Mouse (Mus musculus): ENCODE data around the gene Msh3. TPM values are rescaled to one million over a fixed set of nuclear protein-coding genes. Genes with fewer than 3 reads are reported as not detected.
A peak's percentile ranks its signal among the peaks of the same experiment; 100 is the strongest.

Msh3 gene
- polyA plus RNA-seq, 1 experiment, result 8.0 TPM

DNA sequence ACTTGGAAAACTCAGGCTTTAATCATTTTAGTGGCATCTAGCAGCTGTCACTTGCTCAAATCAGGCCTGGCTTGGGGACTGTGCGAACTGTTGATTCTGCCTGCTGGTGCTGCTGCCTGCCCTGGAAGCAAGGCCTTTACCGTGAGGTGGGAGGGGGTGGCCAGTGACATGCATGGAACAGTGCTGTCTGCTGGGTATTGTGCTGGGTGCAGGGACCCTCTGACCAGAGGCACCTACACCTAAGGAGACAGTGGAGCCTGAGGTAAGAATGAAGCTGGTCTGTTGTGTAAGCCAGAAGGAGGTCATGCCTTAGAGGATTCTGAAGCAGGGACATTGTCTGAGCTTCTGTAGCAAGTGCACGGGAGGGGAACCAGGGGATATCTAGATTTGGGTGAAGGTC, 16.0 kb upstream of the Msh3 start:
- Histone ChIP-seq H3K4me1 (ENCODE audit: control insufficient read depth, insufficient read depth, low read length) (no peaks in the 10 kb centered on the region; the same call in 1 of the 2 replicates), H3K36me3 (ENCODE audit: control insufficient read depth, insufficient read depth, low read length) (no peaks in the 10 kb centered on the region), H3K4me3 (ENCODE audit: control insufficient read depth, low read depth, low read length) (no peak overlapping the region), H3K27me3 (ENCODE audit: control insufficient read depth, insufficient read depth, low read length) (no peaks in the 10 kb centered on the region), H3K27ac (ENCODE audit: control insufficient read depth, insufficient read depth, low read depth, low read length) (no peak overlapping the region)
- no peak for TF ChIP-seq CTCF (IDR thresholded peaks at IDR 0.05; ENCODE audit: control insufficient read depth, insufficient read depth, insufficient replicate concordance, low read depth, low read length)
- no peak for TF ChIP-seq POLR2A (IDR thresholded peaks at IDR 0.05; ENCODE audit: control insufficient read depth, low read depth, low read length)

DNA sequence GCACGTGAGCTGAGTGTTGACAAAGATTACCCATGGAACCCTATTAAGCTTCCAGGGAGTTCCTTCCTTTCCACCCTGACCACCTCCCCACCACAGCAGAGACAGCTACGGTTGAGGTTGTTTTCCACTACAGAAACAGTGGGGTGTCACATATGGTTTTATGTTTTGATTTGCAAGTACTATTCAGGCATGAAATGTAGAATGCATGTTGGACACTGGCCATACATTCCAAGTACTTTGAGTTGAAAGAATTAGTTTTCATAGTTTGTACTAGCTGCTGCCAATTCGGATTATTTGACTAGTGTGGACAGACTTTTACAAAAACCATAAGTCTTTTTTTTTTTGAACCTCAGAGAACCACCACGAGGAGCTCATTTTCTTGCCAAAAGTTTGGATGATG, 10.5 kb upstream of the Msh3 start:
- TF ChIP-seq CTCF (IDR thresholded peaks at IDR 0.05; ENCODE audit: control insufficient read depth, insufficient read depth, insufficient replicate concordance, low read depth, low read length) (no peak), POLR2A (IDR thresholded peaks at IDR 0.05; ENCODE audit: control insufficient read depth, low read depth, low read length) (no peak)
- H3K27ac ChIP-seq (ENCODE audit: control insufficient read depth, insufficient read depth, low read depth, low read length), result no peak overlapping the region

DNA sequence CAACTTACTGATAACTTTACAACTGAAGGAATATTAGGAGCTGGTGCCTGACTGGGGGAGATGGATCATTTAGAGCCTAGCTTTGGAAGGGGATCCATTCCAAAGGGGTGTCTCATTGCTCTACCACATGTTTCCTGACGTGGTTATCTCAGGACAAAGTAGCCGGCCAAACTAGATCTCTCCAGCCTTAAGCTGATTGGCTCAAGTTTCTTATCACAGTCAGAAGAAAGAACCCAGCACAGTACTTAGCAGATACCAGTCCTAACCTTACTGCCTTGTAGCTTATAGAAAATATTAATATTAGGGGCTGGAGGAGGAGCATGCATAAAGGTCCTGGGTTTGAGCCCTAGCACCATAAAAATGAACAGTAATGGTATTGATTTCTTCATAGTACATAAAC, 6.8 kb upstream of the Msh3 start:
- H3K36me3 ChIP-seq (ENCODE audit: control insufficient read depth, insufficient read depth, low read length), result no peaks in the 10 kb centered on the region
- TF ChIP-seq CTCF (IDR thresholded peaks at IDR 0.05; ENCODE audit: control insufficient read depth, insufficient read depth, insufficient replicate concordance, low read depth, low read length) (no peak), POLR2A (IDR thresholded peaks at IDR 0.05; ENCODE audit: control insufficient read depth, low read depth, low read length) (no peak)
- no peak overlapping the region for H3K27ac ChIP-seq (ENCODE audit: control insufficient read depth, insufficient read depth, low read depth, low read length)

More for the DNA sequence above, 10.5 kb upstream of the Msh3 start:
- H3K4me1 ChIP-seq (ENCODE audit: control insufficient read depth, insufficient read depth, low read length), result no peaks in the 10 kb centered on the region; the same call in 1 of the 2 replicates
- no peaks in the 10 kb centered on the region for H3K36me3 ChIP-seq (ENCODE audit: control insufficient read depth, insufficient read depth, low read length)
- no peaks in the 10 kb centered on the region for H3K27me3 ChIP-seq (ENCODE audit: control insufficient read depth, insufficient read depth, low read length)
- H3K4me3 ChIP-seq (ENCODE audit: control insufficient read depth, low read depth, low read length), result no peak overlapping the region

DNA sequence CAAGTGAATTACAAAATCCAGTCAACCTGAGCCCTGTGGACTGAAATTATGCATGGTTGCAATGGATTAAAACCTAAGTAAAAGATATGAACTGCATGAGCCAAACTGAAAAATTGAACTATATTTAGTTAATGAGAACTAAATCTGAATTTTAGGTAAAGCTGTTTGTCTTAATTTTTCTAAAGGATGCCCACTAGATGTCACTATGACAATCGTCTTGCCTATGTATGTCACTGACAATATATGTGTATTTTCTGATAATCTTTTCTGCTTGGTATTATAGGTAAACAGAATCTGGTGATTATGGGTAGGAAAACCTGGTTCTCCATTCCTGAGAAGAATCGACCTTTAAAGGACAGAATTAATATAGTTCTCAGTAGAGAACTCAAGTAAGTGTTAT, 2.8 kb upstream of the Msh3 start:
- Histone ChIP-seq H3K27ac (ENCODE audit: control insufficient read depth, insufficient read depth, low read depth, low read length) (no peak overlapping the region), H3K4me1 (ENCODE audit: control insufficient read depth, insufficient read depth, low read length) (peaks cover 4% of the 10 kb centered on the region), H3K27me3 (ENCODE audit: control insufficient read depth, insufficient read depth, low read length) (no peaks in the 10 kb centered on the region), H3K4me3 (ENCODE audit: control insufficient read depth, low read depth, low read length) (no peak overlapping the region), H3K36me3 (ENCODE audit: control insufficient read depth, insufficient read depth, low read length) (no peaks in the 10 kb centered on the region)
- no peak for TF ChIP-seq POLR2A (IDR thresholded peaks at IDR 0.05; ENCODE audit: control insufficient read depth, low read depth, low read length)
- TF ChIP-seq CTCF (IDR thresholded peaks at IDR 0.05; ENCODE audit: control insufficient read depth, insufficient read depth, insufficient replicate concordance, low read depth, low read length), result no peak

More for the DNA sequence above, 6.8 kb upstream of the Msh3 start:
- H3K27me3 ChIP-seq (ENCODE audit: control insufficient read depth, insufficient read depth, low read length), result no peaks in the 10 kb centered on the region
- no peaks in the 10 kb centered on the region for H3K4me1 ChIP-seq (ENCODE audit: control insufficient read depth, insufficient read depth, low read length)
- no peak overlapping the region for H3K4me3 ChIP-seq (ENCODE audit: control insufficient read depth, low read depth, low read length)

DNA sequence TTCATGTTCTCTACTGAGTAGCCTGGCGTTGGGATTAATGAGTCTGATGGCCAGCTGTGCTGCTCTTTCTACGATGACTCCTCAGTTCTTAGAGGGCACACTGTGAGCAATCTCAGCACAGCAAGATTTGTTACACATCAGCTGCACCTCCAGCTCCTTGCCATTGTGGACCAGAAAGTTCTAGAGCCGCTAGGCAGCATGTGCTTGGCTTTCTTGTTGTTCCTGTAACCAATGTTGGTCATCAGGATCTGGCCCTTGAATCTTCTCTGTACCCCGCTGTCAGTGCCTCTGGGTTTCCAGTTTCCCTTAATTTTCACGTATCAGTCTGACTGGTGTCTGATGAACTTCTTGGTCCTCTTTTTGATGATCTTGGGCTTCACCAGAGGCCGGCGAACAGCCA, 1.6 kb upstream of the Msh3 start:
- peaks cover 4% of the 10 kb centered on the region for H3K4me1 ChIP-seq (ENCODE audit: control insufficient read depth, insufficient read depth, low read length)
- no peak overlapping the region for H3K4me3 ChIP-seq (ENCODE audit: control insufficient read depth, low read depth, low read length)
- TF ChIP-seq CTCF (IDR thresholded peaks at IDR 0.05; ENCODE audit: control insufficient read depth, insufficient read depth, insufficient replicate concordance, low read depth, low read length), result no peak
- TF ChIP-seq POLR2A (IDR thresholded peaks at IDR 0.05; ENCODE audit: control insufficient read depth, low read depth, low read length), result no peak
- no peaks in the 10 kb centered on the region for H3K27me3 ChIP-seq (ENCODE audit: control insufficient read depth, insufficient read depth, low read length)
- H3K27ac ChIP-seq (ENCODE audit: control insufficient read depth, insufficient read depth, low read depth, low read length), result no peak overlapping the region
- H3K36me3 ChIP-seq (ENCODE audit: control insufficient read depth, insufficient read depth, low read length), result no peaks in the 10 kb centered on the region

DNA sequence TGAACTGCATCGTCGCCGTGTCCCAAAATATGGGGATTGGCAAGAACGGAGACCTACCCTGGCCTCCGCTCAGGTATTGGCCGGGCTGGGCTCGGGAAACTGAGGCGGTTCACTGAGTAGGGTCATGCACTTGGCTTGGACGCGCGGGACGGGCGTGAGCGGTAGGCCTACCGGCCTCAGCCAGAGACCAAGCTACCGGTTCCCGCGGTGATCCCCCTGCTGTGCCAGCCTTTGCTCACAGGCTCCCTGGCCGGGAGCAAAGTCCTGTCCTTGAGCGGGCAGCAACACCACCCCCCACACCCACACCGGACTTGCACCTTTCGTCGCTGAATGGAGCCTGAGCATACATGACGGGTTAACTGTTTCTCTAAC, 455 bp upstream of the Msh3 start:
- H3K36me3 ChIP-seq (ENCODE audit: control insufficient read depth, insufficient read depth, low read length), result no peaks in the 10 kb centered on the region
- H3K27ac ChIP-seq (ENCODE audit: control insufficient read depth, insufficient read depth, low read depth, low read length), result peak overlapping the region; percentile 69
- H3K27me3 ChIP-seq (ENCODE audit: control insufficient read depth, insufficient read depth, low read length), result no peaks in the 10 kb centered on the region
- H3K4me1 ChIP-seq (ENCODE audit: control insufficient read depth, insufficient read depth, low read length), result peaks cover 4% of the 10 kb centered on the region
- TF ChIP-seq POLR2A (IDR thresholded peaks at IDR 0.05; ENCODE audit: control insufficient read depth, low read depth, low read length) (no peak), CTCF (IDR thresholded peaks at IDR 0.05; ENCODE audit: control insufficient read depth, insufficient read depth, insufficient replicate concordance, low read depth, low read length) (no peak)
- peak overlapping the region; percentile 85 for H3K4me3 ChIP-seq (ENCODE audit: control insufficient read depth, low read depth, low read length)

DNA sequence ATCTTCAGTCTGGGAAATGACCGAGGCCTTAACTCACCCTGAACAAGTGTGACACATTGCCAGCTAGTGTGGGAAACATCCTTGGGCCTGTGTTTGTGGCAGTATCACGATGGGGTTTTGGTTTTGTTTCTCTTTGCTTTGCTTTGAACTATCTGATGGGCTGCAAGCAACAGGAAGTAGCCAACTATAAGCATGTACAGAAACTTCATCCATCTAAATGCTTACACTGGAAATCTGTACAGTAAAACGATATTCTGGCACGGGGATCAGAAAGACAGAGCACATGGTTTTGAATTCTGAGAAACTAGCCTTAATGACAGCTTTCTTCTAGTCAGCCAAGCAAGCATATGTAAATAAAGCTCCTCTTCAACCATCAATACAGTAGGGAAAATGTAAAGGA, 847 bp downstream of the Msh3 start:
- TF ChIP-seq POLR2A (IDR thresholded peaks at IDR 0.05; ENCODE audit: control insufficient read depth, low read depth, low read length), result no peak
- TF ChIP-seq CTCF (IDR thresholded peaks at IDR 0.05; ENCODE audit: control insufficient read depth, insufficient read depth, insufficient replicate concordance, low read depth, low read length), result no peak
- H3K27me3 ChIP-seq (ENCODE audit: control insufficient read depth, insufficient read depth, low read length), result no peaks in the 10 kb centered on the region
- peak overlapping the region; percentile 87 for H3K4me3 ChIP-seq (ENCODE audit: control insufficient read depth, low read depth, low read length)
- H3K36me3 ChIP-seq (ENCODE audit: control insufficient read depth, insufficient read depth, low read length), result no peaks in the 10 kb centered on the region
- H3K4me1 ChIP-seq (ENCODE audit: control insufficient read depth, insufficient read depth, low read length), result peaks cover 4% of the 10 kb centered on the region
- H3K27ac ChIP-seq (ENCODE audit: control insufficient read depth, insufficient read depth, low read depth, low read length), result peak overlapping the region; percentile 63; the same call in 1 of the 2 replicates

DNA sequence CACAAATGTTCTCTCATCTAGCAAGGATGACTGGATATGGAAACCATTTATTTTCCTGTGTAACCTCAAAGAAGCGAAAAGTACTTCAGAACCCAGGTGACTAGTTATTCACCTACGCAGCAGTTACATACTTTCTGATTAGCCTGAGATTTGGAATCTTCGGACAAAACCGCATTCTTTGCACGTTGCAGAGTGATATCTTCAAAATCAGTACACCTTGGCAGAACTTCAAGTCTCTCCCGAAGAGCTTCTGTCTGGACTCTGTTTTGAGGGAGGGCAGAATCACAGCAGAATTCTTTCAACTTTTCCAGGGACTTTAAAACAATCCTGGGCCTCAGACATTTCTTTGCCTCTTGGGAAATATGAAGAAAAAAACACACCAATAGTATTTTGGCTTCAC, 3.7 kb downstream of the Msh3 start:
- no peaks in the 10 kb centered on the region for H3K27me3 ChIP-seq (ENCODE audit: control insufficient read depth, insufficient read depth, low read length)
- TF ChIP-seq CTCF (IDR thresholded peaks at IDR 0.05; ENCODE audit: control insufficient read depth, insufficient read depth, insufficient replicate concordance, low read depth, low read length), result no peak
- no peak for TF ChIP-seq POLR2A (IDR thresholded peaks at IDR 0.05; ENCODE audit: control insufficient read depth, low read depth, low read length)
- H3K27ac ChIP-seq (ENCODE audit: control insufficient read depth, insufficient read depth, low read depth, low read length), result no peak overlapping the region
- no peaks in the 10 kb centered on the region for H3K36me3 ChIP-seq (ENCODE audit: control insufficient read depth, insufficient read depth, low read length)
- H3K4me3 ChIP-seq (ENCODE audit: control insufficient read depth, low read depth, low read length), result no peak overlapping the region
- H3K4me1 ChIP-seq (ENCODE audit: control insufficient read depth, insufficient read depth, low read length), result peaks cover 4% of the 10 kb centered on the region

Data from testis, adult 2 months (tissue).